Mouse (Mus musculus): ENCODE measurements at regions not wholly inside any gene's neighbourhood (a gene's known extent, or its start where the extent isn't known, plus 50 kb on each side); places are given as distances from the start of the nearest gene placed in this dataset.
A peak's percentile ranks its signal among the peaks of the same experiment; 100 is the strongest.

DNA sequence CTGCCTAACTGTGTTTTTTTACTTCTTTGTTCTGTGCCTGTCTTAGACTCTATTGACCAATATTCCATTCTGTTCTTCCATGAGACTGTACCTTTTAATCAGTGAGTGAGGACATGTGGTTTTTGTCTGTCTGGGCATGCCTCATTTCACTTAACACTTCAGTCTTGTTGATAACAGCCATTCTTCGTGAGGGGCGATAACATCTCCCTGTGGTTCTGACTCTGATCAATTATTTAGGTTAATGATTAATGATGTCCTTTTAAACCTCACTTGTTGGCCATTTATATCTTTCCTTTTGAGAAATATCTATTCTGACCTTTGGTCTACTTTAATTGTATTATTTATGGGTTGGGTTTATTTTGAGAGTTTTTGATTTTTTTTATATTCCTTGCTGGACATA lies 496.0 kb downstream of the Cd109 start:
- no peak for DNase-seq (ENCODE audit: low spot score)

- no peak for DNase-seq (ENCODE audit: low spot score)
Measured at GRCm38 (mm10) chr9:79140970-79141369, 525.6 kb downstream of the Cd109 start.

DNA sequence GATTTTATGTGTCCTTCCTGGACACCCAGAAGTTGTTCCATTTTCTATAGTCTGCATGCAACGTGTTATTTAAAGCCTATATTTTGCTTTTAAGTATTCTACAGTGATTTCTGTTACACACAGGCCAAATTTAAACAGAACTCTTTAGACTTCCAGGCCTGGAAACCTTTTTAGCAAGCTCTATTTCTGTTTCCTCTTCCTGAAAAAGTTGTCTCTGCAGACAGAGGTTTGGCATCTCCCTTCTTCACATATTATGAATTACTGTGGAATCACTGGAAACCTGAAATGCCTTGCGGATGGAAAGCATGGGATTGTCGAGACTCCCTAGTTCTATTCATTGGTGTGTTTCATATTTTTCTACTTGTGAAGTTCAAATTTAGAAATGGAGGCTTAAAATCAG lies 530.7 kb downstream of the Cd109 start:
- no peak for DNase-seq (ENCODE audit: low spot score)

- DNase-seq (ENCODE audit: low spot score): no peak
Measured at GRCm38 (mm10) chr9:79165596-79165995, 550.2 kb downstream of the Cd109 start.

DNA sequence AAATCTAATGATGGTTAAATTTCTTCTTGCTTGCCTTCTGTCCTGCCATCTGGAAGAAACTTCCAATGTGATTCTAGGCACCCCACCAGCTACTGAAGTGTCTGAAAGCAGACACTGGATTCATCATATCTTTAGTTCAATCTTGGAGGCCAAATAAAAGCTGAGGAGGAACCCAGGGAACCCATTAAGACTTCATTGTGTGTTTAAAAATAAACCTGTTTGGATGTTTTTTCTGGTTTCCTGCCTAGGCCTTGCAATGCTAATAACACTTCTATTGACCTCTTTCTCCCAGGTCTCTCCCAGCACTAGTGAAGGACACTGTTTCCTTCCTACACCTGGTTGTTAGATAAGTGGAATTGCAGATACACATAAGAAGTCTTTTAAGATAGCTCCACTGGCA lies 545.6 kb downstream of the Col12a1 start:
- no peak for DNase-seq (ENCODE audit: low spot score)

DNA sequence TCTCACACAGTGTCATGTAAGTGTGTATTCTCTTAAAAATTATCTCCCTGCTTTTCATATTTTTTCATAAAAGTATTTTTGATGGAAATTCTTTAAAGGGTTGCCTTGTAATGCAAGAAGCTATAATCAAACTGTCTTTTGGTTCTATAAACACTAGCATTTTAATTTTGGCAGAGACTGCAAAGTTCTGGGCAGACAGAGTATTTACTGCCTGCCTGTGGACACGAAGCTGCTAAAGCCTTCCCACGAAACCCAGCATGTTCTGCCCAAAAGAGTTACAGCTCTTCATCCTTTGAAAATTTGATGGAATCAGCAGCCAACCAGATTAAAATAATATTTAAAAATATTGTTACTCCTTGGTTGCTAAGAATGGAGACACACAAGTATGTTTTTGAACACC lies 538.7 kb downstream of the Col12a1 start:
- DNase-seq (ENCODE audit: low spot score): no peak

GRCm38 (mm10) chr9:79195420-79195819 lies 523.2 kb downstream of the Col12a1 start:
- no peak for DNase-seq (ENCODE audit: low spot score)

DNA sequence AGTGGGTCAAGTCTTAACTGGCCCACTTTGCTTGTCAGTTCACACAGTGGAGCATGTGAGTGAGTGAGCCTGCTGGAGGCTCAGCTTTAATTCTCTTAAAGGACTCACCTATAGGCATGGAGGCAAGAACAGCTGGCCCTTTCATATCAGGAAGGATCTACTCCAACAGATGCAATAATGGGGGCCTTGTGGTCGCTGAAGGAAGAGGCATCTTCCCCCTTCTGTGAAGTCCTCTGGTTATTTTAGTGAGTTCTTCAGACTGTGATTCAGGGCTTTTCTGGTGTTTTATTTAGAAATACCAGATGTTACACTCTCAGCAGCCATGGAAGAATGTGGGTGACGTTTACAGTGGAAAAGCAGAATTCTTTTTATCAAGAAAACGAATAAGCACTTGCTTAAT lies 516.9 kb downstream of the Col12a1 start:
- DNase-seq (ENCODE audit: low spot score): no peak

DNA sequence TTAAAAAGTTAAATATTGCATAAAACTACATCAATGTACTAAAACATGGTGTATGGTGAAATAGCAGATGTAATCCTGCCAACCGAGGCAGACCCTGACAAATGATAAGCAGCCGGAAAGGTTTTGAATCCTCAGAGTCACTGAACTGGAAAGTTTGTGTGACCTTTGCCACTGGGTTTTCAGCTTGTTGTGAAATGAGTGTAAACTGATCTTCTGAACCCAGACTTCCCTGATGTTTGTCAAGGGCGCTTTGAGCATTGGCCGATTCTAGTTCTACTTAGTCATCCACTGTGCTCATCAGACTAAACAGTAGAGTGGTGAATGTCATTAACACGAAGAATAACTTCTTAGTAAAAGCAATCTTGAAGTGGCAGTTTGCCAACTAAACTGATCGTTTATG lies 505.3 kb downstream of the Col12a1 start:
- peak; percentile 8 for DNase-seq (ENCODE audit: low spot score)

GRCm38 (mm10) chr9:79215986-79216385 lies 502.6 kb downstream of the Col12a1 start:
- no peak for DNase-seq (ENCODE audit: low spot score)

DNA sequence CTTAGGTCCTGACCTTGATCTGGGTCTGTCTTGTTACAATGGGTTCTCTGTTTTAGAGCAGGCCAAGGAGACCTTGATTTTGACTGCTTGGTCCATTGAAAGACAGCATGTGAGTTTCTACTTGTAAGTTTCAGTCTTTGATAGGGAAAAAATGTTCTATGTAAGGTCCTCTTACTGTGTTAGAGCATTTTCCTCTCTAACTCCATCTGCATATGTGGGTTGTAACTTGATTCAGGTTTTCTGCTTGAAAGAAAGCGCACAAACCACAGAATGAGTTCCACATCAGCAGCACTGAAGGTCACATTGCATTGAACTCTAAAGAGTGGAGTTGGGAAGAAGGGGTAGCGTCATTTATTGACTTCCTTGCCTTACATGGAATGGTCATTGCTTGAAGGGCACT lies 502.2 kb downstream of the Col12a1 start:
- DNase-seq (ENCODE audit: low spot score): no peak

DNA sequence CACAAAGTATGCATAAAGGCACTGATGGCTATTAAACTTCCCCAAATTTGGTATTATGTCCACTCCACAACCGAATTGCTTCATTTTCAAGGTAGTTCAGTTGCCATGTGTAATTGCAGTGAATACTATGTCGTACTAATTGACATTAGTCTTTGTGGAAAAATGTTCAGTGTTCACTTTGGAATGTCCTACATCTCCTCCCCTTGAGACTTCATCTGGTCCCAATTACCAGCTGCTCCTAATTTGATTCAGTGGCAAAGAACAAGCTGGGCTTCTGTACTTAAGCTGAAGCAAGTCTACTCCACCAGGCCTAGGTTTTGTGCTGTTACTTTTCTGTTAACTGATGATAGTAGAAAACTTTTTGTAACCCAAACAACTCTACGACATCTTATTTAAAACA lies 485.6 kb downstream of the Col12a1 start:
- no peak for DNase-seq (ENCODE audit: low spot score)

DNA sequence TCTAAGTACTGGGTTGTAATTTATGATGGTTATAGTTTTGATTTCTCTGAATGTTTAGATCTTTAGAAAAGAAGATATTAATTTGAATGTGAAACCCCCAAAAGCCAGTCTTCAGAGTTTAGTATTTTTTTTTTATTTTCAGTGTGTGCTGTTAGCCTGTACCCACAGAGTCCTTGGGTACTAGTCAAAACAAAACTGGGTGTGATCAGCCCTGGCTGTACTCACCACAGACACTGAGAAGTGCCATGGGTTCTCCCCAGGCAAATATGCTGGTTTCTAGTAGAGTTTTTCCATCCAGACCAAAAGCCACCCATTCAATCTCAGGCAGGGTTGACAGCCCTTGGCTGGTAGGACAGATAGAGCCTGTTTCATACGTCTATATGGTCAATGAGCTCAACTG lies 484.9 kb downstream of the Col12a1 start:
- no peak for DNase-seq (ENCODE audit: low spot score)

DNA sequence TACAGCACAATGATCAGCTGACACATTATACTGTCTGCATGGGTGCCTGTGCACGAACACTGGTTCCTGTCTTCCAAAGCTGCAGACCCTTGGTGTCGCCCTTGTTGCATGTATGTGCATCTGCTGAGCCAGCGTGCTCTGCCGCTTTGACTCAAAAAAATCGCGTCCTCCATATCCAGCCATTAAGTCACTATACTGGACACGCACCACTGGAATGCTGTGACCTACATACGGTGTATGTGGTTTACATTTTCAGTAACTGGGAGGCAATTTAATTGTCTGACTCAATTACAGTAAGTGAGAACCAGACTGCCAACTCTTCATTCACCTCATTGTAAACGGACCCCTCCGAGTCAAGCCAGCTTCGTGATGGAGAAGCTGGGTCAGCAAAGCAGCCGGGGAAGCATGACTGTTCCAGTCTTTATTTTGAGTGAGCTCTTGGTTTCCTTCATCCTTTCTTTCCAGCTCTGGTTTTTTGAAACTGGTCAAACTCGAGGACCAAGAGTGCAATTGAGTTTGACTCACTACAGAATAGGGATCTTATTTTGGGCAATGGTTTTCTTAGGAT lies 448.9 kb downstream of the Col12a1 start:
- no peak for DNase-seq (ENCODE audit: low spot score)

GRCm38 (mm10) chr9:79270256-79270655 lies 448.4 kb downstream of the Col12a1 start:
- peak; percentile 0 for DNase-seq (ENCODE audit: low spot score)

DNA sequence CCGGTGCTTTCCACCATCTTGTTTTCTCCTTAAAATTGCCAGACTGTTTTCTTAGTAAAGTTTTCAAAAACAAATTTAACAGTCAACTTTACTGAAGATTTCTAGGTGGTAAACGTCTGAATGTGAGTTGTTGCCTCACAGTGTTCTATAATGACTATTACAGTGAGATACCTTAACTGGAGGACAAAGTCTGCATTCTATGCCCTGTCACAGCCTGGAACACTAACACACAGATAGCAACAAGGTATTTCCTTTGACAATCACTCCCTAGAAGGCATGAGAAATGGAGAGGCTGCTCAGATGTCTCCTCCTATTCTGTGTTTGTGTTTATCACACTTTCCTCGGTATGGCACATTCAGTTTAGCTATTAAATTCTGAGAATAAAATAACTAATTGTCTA lies 430.8 kb downstream of the Col12a1 start:
- DNase-seq (ENCODE audit: low spot score): no peak

DNA sequence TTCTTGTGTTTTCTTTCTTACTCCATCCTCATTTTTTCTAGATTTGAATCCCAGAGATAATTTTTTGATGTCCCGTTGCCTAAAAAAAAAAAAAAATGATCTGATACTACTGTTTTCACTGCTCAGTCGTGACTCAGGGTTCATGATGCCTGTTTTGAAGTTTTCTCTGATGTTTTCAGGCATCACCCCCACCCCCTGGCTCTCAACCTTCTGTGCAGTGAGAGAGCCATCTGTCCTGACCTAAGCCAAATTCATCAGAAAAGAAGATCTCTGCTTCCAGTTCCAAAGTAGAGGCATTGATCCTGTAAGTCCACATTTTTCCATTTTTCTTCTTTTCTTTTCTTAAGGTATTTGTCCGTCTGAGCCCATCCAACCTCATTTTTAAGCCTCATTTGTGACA lies 423.3 kb downstream of the Col12a1 start:
- no peak for DNase-seq (ENCODE audit: low spot score)

DNA sequence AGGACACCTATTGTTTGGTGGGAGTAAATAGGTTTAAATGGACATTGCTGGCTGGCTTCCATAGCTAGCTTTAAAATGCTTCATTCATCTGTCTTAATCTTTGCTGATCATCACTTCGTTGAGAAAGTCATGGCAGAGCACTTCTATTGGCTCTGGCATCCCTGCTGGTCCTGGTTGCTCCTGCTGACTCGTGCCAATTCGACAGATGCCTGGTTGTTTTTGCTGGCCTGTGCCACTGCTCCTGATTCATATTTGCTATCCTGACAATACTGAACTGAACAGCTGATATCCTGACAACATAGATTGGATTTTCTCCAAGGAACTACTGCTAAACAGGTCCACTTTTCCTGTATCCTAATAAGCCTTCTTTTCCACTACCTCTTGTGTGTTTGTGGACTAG lies 417.1 kb downstream of the Col12a1 start:
- no peak for DNase-seq (ENCODE audit: low spot score)

DNA sequence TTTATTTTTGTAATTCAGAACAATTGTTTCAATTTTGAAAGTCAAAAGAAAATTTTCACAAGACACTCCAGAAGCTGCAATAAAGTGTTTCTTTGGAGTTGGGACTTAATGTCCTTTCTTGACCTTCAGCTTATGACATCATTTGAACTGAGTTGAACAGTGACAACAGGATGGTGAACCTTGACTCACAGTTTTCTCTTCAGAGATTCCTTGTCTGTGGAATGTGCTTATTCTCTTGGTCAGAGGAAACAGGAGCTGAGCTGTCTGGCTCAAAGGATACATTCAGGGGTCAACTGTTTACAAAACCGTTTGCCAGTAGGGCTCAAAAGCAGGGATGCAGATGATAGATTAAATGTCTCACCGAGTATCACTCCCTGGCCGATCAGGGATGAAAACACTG lies 408.0 kb downstream of the Col12a1 start:
- no peak for DNase-seq (ENCODE audit: low spot score)

- DNase-seq (ENCODE audit: low spot score): no peak
Measured at GRCm38 (mm10) chr9:79317411-79317810, 401.2 kb downstream of the Col12a1 start.

DNA sequence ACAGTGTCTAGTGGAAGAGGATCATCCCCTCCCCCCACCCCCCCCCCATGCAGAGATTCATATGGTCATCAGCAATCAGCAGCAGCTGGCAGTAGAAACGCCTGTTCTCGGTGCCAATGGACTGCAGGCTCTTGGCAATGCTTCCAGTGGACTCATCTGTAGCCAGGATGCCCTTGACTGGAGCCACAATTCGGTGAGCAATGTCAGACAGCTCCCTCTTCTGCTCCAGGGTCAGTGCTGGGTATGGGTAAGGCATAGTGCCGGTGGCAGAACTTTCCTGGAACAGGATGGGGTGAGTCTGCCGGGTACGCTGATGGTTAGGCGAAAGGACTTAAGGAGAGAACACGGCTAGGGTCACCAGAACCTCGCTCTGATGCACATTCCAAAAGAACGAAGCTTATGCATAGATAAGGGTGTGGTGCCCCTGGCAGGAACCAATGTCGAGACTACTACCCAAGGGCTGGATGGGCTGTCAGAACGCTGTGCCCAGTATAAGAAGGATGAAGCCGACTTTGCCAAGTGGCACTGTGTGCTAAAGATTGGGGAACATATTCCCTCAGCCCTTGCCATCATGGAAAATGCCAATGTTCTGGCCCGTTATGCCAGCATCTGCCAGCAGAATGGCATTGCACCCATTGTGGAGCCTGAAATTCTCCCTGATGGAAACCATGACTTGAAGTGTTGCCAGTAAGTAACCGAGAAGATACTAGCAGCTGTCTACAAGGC lies 372.1 kb downstream of the Col12a1 start:
- no peak for DNase-seq (ENCODE audit: low spot score)

GRCm38 (mm10) chr9:79392020-79392419 lies 326.6 kb downstream of the Col12a1 start:
- DNase-seq (ENCODE audit: low spot score): no peak

DNA sequence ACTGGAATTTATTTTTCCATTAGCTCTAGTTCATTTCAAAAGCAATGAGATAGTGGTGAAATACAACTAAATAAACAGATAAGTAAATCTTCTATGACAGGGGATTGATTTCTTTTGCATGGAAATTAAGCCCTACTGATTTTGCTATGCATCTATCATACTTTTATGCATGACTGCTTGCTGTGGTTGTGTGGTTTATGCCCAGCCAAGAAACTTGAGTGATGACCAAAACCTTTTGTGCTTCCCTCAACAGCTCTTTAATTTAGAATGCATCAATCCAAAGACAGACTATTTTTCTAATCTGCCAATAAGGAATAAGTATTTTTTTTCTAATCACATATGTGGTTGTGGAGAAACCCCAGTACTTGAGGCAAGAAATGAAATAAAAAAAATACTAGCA lies 303.6 kb downstream of the Col12a1 start:
- no peak for DNase-seq (ENCODE audit: low spot score)

DNA sequence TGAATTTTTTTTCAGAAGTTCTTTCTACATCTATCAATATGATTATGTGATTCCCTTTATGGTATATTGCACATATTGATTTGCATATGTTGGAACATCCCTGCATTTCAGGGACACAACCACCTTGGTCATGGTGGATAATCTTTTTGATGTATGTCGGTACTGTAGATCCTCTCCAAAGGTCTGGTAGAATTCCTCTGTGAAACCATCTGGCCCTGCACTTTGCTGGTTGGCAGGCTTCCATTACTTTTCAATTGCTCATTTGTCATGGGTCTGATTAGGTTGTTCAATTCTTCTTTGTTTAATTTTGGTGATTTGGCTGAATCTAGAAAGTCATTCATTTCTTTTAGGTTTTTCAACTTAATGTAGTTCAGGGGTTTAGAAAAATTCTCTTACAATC lies 288.2 kb downstream of the Col12a1 start:
- DNase-seq (ENCODE audit: low spot score): no peak
